Mouse (Mus musculus) left cerebral cortex, postnatal 14 days (tissue): Measurements from ENCODE around the gene Tspoap1. TPM values are rescaled to one million over a fixed set of nuclear protein-coding genes. Genes with fewer than 3 reads are reported as not detected.
A peak's percentile ranks its signal among the peaks of the same experiment; 100 is the strongest.

ENCODE experiments used
- DNase-seq, 2 experiments: peaks; one replicate each; pipeline ENCODE4 v3.0.0; 2021 to 2022; ENCODE audit warnings: low spot score in 2 of 2, mixed read lengths in 1 of 2
- intact Hi-C: fragments of 180-260 bp; cut with DNase I; formaldehyde crosslinking; loops from one replicate; pipeline ENCODE4 v1.15.1; 2025
- total RNA-seq, 2 experiments: library from RNA; stranded (reverse); gene quantifications; 2 replicates each; pipeline ENCODE4 v1.2.3; 2021

Gene Tspoap1
- total RNA-seq, 2 experiments from 2014 or later: 154 to 162 TPM

- DNase-seq: no peak
- intact Hi-C loops: no loop called here
These were observed 4.0 kb upstream of the Tspoap1 start for GRCm38 (mm10) chr11:87756251-87756820.

DNA sequence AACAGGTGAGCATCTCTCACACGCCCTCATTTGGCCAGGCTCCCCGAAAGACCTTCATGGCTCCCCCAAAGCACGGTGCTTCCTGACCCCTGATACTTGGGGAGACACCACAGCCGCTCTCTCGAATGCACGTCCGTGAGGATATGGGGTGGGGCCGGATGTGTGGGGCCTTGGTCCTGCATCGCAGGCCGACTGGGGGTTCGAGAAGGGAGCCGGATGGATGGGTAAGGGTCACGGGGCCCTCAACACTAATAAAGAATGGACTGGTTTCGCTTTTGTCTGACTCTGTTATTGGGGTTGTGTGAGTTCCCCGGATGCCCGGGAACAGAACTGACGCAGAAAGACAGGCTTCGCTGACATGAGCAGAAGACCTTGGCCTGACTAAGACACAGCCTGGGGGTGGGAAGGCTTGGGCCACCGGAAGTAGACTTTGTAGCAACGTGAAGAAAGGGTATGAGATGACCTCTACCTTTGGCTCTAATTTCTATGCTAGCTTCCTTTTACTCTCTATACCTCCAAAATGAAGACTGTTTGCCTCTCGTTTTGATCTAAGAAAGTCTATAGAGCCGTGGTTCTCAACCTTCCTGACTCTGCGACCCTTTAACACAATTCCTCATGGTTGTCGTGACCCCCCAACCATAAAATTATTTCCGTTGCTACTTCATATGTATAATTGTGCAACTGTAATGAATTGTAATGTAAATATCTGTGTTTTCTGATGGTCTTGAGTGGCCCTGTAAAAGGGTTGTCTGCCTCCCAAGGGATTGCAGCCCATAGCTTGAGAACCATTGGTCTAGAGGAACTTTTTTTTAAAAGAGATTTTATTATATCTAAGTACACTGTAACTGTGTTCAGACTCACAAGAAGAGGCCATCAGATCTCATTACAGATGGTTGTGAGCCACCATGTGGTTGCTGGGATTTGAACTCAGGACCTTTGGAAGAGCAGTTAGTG lies 3.1 kb upstream of the Tspoap1 start:
- no peak for DNase-seq
- intact Hi-C loops: no loop called here

- intact Hi-C loops: no loop called here
- DNase-seq: no peak
These were observed 2.0 kb upstream of the Tspoap1 start for GRCm38 (mm10) chr11:87758161-87758911.

DNA sequence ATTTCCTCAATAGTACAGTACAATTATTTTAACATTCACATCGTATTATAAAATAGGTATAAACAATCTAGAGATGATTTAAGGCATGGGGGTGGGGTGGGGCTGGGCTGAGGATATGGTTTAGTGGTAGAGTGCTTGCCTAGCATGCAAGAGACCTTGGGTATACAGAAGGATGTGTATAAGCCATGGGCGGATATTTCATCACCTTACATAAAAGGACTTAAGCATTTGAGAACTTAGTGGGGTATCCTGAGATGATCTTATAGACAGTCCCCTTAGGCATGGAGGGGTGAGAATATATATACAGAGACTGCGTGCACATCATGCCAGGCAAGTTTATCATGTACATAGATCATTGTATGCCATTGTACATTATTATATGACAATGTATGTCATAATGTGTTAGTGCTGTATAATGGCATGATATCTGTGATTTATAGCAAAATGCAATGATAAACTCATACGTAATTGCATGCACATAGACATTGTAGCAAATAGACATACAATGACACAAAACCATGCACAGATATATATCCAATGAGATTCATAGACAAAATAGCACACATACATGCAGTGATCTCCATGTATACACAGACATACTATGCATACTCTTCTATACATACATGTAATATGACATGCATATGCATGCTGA lies 1.3 kb upstream of the Tspoap1 start:
- intact Hi-C loops: no loop called here
- DNase-seq: no peak

DNA sequence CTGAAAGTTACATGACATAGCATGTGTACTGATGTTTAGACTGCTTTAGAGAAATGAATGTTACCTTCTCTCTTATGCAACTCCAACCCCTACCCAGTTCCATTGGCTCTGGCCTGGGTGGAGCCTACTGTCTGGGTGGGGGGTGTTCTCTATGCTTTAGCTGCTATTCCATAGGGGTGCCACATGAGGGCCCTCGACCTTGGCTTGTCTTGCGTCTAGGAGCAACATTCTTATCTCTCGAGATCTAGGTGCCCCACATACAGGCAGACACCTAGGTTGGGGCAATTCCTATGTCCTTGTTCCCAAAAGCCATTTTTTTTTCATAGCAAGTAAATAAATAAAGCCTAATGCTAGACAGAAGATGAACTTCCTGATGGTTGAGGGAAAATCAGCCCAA lies 734 bp upstream of the Tspoap1 start:
- peak; percentile 41 to 86 for DNase-seq
- intact Hi-C loops: loop anchor here (5.0 kb wide), 1 partner anchor 162 kb away; no protein-coding TSS in a partner anchor

DNA sequence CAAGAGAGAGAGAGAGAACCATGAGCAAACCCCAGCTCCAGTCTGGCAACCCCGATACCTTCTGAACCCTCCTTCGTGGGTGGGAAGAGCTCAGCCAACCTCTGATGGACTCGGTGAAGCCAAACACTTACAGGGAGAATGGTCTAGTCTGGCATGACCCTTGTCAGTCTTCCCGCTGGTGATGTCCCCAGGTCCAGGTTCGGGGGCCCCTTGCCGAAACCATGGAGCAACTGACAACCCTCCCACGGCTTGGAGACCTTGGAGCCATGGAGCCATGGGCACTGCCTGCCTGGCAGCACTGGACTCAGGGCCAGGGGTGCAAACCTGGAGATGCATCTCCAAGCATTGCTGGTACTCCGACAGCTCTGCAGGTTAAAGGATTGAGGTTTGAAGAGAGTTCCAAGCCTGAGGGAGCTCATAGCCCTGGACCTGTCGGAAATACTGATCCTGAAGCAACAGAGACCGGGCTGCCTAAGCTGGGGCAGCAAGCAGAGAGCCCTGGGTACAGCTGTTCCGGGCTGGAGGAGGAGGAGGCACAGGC lies 910 bp downstream of the Tspoap1 start:
- intact Hi-C loops: loop anchor here (5.0 kb wide), 1 partner anchor 164 kb away; no protein-coding TSS in a partner anchor
- no peak for DNase-seq

DNA sequence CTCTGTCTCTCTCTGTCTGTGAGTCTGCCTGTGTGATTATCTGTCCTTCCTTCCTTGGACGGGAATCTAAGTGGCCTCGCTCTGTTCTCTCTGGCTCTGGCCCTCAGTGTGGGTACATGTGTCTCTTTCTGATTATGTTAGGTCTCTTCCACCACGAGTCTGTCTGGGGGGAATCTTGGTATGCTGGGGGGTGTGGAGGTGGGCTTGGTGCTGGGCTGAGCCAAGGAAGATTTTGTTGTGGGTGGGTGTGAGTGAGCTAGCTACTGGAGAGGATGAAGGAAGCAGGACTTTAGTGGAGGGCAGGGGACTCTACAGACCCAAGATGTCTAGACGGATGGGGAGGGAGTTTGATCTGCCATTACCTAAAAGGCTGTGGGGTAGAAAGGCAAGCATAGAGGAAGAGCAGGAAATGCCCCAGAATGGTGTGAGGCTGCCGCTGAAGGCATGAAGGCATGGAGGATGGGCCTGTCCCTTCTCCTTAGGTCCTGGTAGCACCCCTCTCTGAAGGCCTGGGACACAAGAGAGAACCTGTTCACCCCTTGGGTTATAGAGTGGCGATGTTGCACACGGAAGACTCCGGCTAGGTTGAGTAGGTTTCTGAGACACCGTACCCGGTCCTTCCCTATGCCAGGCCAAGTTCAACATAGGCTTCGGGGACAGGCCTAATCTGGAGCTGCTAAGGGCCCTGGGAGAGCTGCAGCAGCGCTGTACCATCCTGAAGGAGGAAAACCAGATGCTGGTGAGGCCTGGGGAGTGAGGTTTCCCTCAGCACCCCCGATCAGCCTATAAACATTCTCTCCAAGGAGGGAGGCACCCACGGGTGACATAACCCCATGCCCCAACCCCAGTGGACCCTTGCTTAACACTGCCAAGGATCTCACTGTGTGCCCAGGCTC lies 1.7 kb downstream of the Tspoap1 start:
- intact Hi-C loops: loop anchor here (5.0 kb wide), 1 partner anchor 165 kb away; no protein-coding TSS in a partner anchor
- DNase-seq: peak in 1 of 2 experiments; percentile 45

DNA sequence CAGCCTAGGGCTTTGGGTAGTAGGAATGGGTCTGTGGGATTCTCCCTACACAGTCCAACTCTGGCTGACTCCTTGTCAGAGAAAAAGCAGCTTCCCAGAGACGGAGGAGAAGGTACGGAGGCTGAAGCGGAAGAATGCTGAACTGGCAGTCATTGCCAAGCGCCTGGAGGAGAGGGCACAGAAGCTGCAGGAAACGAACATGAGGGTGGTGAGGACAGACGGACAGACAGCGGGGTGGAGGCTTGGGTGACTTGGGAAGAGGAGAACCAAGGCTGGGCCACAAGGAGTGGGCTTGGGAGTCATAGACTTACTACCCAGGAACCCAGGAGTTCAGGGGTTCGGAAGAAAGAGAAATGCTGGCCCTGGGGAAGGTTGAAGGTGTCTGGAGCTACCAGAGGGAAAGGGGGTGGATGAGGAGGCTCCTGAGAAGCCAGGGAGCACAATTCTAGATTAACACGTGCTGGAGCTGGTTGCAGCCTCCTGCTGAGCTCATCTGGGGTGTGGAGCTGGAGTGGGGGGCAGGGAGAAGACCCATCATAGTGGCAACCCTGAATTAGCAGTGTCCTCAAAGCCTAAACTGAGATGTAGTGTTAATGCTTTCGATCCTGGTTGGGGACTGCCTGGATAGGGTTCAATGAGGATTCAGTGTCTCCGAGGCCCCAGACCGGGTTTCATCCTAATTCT lies 2.5 kb downstream of the Tspoap1 start:
- DNase-seq: peak; percentile 36 to 66
- intact Hi-C loops: loop anchor here (5.0 kb wide), 1 partner anchor 166 kb away; no protein-coding TSS in a partner anchor

GRCm38 (mm10) chr11:87763511-87763987 lies 3.2 kb downstream of the Tspoap1 start:
- DNase-seq: peak; percentile 82 to 89
- intact Hi-C loops: loop anchor here (5.0 kb wide), 1 partner anchor 166 kb away; no protein-coding TSS in a partner anchor

- intact Hi-C loops: loop anchor here (5.0 kb wide), 1 partner anchor 167 kb away; no protein-coding TSS in a partner anchor
- DNase-seq: peak; percentile 43 to 55
These were observed 3.9 kb downstream of the Tspoap1 start for GRCm38 (mm10) chr11:87763988-87764876.

DNA sequence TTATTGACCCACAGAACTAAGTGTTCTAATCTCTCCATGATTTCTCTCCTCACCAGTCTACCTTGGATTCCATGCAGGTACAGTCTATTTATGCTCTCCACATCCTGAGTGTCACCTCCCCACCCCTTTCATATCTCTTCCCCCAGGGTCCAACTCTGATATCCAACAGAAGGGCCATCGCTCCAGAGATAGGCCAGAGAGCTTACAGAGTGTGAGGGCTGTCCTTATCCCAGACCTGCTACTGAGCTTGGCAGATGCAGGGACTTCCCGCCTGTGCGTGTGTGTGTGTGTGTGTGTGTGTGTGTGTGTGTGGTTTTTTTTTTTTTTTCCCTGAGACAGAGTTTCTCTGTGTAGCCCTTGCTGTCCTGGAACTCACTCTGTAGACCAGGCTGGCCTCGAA lies 8.4 kb downstream of the Tspoap1 start:
- intact Hi-C loops: no loop called here
- no peak for DNase-seq

- peak; percentile 54 to 74 for DNase-seq
- intact Hi-C loops: loop anchor here (5.0 kb wide), 1 partner anchor 109 kb away; the partner anchor contains the start of gene Rnf43
These were observed 10.6 kb downstream of the Tspoap1 start for GRCm38 (mm10) chr11:87770989-87771388.

- intact Hi-C loops: loop anchor here (5.0 kb wide), 1 partner anchor 110 kb away; the partner anchor contains the start of gene Rnf43
- no peak for DNase-seq
These were observed 12.0 kb downstream of the Tspoap1 start for GRCm38 (mm10) chr11:87772354-87772753.

DNA sequence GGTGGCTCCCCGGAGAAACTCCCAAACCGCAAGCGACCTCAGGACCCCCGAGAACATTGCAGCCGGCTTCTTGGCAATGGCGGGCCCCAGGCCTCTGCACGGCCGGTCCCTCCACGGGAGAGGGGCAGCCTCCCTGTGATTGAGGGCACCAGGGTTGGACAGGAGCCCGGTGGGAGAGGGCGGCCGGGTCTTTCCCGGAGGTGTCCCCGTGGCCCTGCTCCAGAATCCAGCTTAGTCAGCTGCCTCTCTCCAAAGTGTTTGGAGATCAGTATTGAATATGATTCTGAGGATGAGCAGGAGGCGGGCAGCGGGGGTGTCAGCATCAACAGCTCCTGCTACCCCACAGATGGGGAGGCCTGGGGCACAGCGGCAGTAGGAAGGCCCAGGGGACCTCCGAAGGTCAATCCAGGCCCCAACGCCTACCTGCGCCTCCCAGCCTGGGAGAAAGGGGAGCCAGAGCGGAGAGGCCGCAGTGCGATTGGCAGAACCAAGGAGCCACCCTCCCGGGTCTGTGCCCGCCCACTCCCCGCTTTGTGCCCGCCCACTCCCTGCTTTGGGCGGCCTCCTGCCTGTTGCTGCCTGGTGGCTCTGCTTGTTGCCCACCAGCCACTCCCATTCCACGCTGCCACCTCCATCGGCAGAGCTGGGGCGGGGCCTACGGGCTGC lies 17.9 kb downstream of the Tspoap1 start:
- intact Hi-C loops: no loop called here
- peak; percentile 55 to 56 for DNase-seq

DNA sequence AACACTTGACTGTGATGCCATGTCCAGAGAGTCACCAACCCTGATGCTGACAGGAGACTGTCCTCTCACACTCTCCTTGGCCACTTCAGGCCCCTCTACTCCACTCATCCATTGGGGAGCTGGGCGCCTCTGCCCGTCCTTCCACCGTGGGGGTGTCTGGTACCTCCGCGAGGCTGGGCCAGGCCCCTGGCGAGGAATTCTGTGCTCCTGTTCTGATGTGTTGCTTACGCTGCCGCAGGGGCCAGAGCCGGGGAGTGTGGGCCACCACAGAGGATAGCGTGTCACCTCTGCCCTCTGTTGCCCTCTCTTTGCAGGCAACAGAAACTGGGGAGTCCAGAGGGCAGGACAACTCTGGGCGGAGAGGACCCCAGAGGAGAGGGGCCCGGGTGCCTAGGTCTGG lies 18.6 kb downstream of the Tspoap1 start:
- no peak for DNase-seq
- intact Hi-C loops: no loop called here

GRCm38 (mm10) chr11:87779392-87779791 lies 19.1 kb downstream of the Tspoap1 start:
- intact Hi-C loops: no loop called here
- no peak for DNase-seq
